Mouse (Mus musculus) cortical plate, adult 2 months (tissue): ENCODE data around the gene Tpo. TPM values are rescaled to one million over a fixed set of nuclear protein-coding genes. Genes with fewer than 3 reads are reported as not detected.

Source experiments
- H3K27ac ChIP-seq: fragments of 200-500 bp; 2 replicates; pipeline ENCODE4 v1.5.1; 2012; ENCODE audit warnings: low read length, control low read depth, inconsistent platforms; ENCODE audit not compliant: insufficient read depth
- H3K4me1 ChIP-seq: fragments of 200-500 bp; 2 replicates; pipeline ENCODE4 v1.6.1; 2011; ENCODE audit warnings: low read length; ENCODE audit not compliant: control insufficient read depth, insufficient read depth
- H3K4me3 ChIP-seq: fragments of 200-500 bp; 2 replicates; pipeline ENCODE4 v1.5.1; 2011; ENCODE audit warnings: mild to moderate bottlenecking, low read length, control low read depth; ENCODE audit not compliant: insufficient read depth
- CTCF ChIP-seq: fragments of 200-500 bp; IDR thresholded peaks from 2 replicates; pipeline ENCODE4 v1.5.1; 2011; ENCODE audit warnings: mild to moderate bottlenecking, control low read depth, low read length; ENCODE audit not compliant: insufficient read depth; ENCODE audit errors: extremely low read depth
- POLR2A ChIP-seq: fragments of 200-500 bp; IDR thresholded peaks from 2 replicates; pipeline ENCODE4 v1.6.1; 2011; ENCODE audit warnings: mild to moderate bottlenecking, low read length, control low read depth; ENCODE audit not compliant: insufficient read depth; ENCODE audit errors: extremely low read depth
- polyA plus RNA-seq: library from polyadenylated mRNA; depleted of rRNA; stranded (reverse); fragments of >200 nt; gene quantifications from 2 replicates; pipeline ENCODE4 v1.2.3, GENCODE M21; 2012

The Tpo gene
- polyA plus RNA-seq, 1 experiment = 0.46 TPM

DNA sequence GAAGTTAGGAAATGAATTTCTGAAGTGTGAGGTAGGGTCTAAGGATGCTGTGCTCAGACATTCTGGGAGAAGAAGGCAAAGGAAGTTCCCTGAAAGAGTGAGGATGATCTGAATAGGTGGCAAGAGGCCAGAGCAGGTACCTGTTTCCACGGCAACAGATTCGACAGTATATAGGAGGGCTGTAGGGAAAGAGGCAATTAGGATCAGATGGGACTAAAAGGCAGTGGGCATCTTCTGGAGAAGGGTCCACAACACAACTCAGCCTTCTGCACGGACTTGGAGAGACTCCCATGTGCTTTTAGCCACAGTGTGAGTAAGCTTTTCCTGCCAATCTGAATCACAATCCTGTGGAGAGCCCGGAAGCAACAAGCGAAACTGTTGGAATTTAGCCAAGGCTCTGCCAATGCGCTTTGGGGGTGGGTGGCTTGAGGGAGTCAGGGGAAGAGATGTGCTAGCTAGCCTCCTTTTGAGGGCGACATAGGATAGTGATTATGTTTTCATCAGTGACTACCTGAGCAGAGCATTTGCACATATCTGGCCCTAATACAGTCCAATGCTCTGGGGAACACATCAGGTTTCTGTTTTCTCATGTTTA lies 21.8 kb upstream of the Tpo start:
- Histone ChIP-seq H3K4me1 (0 out of 2 replicates have a peak, but pooled peaks cover 2% of the 10 kb centered on the region), H3K27ac (no peak overlapping the region)
- no peak for TF ChIP-seq POLR2A
- no peak for TF ChIP-seq CTCF

DNA sequence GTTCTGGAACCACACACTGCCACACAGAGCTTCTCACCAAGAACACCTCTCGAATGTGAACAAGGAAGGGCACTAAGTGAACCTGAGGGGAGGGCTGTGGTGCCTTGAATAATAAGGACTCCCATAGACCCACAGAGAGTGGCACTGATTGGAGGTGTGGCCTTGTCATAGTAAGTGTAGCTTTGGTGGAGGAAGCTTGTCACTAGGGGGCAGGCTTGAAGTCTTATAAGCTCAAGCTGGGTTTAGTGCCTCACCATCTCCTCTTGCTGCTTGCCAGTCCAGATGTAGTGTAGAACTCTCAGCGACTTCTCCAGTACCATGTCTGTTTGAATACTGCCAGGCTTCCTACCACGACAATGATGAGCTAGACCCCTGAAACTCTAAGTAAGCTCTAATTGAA lies 9.7 kb upstream of the Tpo start:
- Histone ChIP-seq H3K27ac (no peak overlapping the region), H3K4me3 (no peak overlapping the region), H3K4me1 (no peaks in the 10 kb centered on the region)
- TF ChIP-seq CTCF = peak; percentile 35
- TF ChIP-seq POLR2A = no peak

More for the DNA sequence above, 21.8 kb upstream of the Tpo start:
- no peak overlapping the region for H3K4me3 ChIP-seq

DNA sequence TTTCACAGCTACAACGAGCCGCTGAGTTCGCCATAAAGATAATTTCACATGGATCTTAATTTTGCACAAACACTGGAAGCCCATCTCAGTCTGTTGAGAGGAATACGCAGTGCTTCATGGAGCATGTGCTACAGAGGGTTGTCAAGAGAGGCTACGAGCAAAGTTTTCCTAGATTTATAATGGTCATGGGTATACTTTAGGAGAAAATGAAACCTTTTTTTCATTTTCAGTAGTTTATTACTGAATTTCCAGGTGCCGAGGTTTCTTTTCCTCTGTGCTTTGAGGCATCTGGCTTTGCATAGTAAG lies 3.1 kb downstream of the Tpo start:
- Histone ChIP-seq H3K27ac (no peak overlapping the region), H3K4me3 (no peak overlapping the region)
- TF ChIP-seq POLR2A (no peak), CTCF (no peak)

DNA sequence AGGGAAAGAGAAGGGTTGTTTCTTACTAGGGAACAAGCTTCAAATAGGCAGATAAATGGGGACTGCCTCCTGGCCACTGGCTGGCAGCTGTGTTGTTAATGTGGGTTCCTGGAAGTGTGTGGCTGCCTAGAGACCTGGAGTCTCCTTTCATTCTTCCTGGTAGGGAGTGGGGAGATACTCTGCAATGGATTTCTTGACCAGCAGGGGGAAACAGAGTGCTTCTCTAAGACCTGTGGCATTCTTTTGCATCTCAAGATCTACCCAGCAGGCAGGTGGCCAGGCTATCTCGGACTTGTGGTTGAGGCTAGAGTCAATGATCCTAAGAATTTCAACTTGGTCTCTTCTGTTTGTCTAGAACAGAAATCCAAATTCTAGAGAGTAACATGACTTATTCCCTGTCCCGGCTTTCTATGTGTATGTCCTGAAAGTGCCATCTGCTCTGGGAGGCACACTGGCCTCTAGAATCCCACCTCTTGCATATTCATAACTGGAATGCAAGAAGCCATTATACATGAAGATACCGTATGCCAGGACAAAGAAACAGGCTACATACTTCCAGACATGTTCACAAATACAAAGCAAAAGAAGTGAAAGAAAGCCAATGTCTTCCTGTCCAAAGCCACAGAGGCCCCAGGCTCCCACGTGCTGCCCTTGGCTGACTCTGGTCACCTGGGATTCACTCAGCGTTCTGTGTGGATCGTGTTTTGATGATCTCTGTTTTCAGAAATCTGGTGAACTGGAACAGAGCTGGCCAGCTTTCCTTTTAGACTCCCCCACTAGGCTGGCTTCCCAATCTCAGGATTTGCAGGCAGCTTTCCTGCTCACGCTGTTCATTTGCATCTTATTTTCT lies 3.6 kb downstream of the Tpo start:
- no peaks in the 10 kb centered on the region for H3K4me1 ChIP-seq
- H3K27ac ChIP-seq = peak overlapping the region; percentile 26; the same call in 1 of the 2 replicates
- H3K4me3 ChIP-seq = no peak overlapping the region
- TF ChIP-seq POLR2A (no peak), CTCF (peak; percentile 78)

More for the DNA sequence above, 3.1 kb downstream of the Tpo start:
- no peaks in the 10 kb centered on the region for H3K4me1 ChIP-seq

DNA sequence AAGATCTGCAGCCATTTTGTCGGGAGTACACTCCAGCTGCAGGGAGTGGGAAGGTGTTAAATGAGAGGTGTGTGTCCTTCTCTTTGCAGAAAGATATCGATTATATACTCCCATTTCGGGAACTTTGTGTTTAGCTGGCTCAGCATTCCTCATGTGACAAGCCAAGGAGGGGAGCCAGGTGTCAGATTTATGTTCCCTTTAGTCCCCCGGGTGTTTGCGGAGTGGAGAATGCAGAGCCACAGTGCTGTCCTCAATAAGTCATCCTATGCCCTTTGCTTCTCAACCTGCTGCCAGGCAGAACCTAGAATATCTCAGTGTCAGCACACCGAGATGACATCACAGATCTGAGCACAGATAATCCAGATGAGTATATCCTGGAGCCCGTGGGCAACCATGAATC lies 10.1 kb downstream of the Tpo start:
- TF ChIP-seq CTCF (no peak), POLR2A (no peak)
- no peaks in the 10 kb centered on the region for H3K4me1 ChIP-seq
- no peak overlapping the region for H3K27ac ChIP-seq
- no peak overlapping the region for H3K4me3 ChIP-seq

DNA sequence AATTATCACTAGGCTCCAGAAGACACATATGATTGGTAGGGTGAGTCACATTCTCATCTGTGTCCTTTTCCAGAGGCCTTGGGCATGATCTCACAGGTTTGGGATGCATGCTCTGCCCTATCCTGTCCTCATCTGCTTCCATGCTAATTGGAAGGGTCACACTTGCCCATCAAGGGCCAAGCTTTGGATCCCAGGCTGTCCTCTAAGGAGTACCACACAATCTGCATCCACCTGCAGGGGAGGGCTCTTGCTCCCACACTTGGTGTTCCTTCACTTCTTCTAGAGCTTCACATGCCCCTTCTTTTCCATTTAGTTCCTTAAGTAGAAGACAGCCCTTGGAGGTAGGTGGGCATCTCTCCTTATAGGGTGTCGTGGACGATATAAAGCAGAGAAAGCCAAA lies 20.2 kb downstream of the Tpo start:
- TF ChIP-seq CTCF (no peak), POLR2A (no peak)
- Histone ChIP-seq H3K4me1 (peaks cover 2% of the 10 kb centered on the region; the same call in 1 of the 2 replicates), H3K4me3 (no peak overlapping the region)

DNA sequence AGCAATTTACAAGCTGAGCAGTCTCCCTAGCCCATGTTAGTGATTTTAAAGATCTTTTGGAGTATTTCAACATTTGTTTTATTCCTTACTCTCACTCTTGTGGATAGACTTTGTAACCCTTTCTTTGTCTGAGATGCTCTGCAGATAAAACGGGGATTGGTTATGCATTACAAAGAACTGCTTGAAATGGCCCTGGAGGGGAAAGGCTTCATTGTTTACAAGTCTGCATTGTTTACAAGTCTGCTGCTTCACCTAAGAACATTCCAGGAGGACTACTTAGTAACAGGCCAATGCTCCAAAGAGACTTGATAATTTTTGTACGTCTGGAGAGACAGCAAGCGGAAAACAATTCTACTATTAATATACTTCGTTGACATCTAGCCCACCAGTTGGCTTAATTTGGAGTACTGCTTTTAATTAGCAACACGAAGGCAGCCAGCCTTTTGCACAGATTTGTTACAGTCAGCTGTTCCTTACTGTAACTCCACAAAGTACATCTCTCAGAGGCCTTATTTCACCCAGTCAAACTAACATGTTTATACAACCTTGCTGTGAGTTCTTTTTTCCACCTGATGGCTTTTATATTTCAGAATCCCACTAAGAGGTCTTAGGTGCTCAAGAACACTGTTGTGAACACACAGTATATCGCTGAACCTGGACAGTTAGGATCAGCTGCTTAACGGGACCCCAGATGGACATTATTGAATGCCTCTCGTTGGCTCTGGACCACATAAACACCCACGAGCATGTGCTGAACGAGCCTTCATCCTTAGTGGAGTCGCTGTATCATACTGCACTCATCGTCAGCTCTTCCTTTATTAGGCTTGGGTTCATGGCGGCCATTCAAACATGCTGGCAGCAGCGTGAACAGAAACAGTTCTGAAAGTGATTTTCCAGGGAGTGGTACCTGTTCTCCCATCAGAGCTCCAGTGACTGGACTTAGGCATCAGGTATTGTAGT lies 22.5 kb downstream of the Tpo start:
- Histone ChIP-seq H3K4me3 (no peak overlapping the region), H3K27ac (no peak overlapping the region), H3K4me1 (peaks cover 2% of the 10 kb centered on the region; the same call in 1 of the 2 replicates)
- TF ChIP-seq CTCF (no peak), POLR2A (no peak)

More for the DNA sequence above, 20.2 kb downstream of the Tpo start:
- H3K27ac ChIP-seq = no peak overlapping the region

DNA sequence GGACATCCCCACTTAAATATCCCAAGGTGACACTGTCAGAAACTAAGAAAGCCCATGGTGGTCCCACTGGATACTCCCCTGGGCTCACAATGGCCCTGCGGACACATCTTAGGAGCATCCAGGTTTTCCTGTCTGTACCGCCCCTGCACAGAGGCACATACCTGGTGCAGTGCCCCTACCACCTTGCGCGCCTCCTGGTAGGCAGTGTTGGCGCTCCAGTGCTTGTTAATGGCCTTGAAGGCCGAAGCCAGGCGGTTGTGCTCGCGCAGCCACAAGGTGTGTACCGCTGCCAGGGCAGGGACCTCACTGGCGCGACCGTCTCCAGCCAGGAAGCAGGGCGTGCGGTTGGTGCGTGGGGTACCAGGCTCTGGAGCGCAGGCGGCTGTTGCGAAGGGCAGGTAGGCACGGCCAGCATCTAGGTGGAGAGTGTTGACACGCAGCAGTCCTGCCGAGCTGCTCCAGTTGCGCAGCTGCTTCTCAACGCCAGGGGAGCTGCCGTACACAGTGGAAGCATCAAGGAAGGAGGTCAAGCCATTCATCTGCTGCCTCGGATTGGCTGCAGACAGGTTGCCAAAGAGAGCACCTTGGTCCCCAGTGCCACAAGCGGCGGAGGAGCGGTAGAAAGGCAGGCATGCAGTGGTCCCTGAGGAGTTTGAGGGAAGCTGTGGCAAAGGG lies 29.4 kb downstream of the Tpo start:
- H3K4me3 ChIP-seq = no peak overlapping the region
- H3K27ac ChIP-seq = no peak overlapping the region
- H3K4me1 ChIP-seq = no peaks in the 10 kb centered on the region
- TF ChIP-seq CTCF = no peak
- TF ChIP-seq POLR2A = no peak

DNA sequence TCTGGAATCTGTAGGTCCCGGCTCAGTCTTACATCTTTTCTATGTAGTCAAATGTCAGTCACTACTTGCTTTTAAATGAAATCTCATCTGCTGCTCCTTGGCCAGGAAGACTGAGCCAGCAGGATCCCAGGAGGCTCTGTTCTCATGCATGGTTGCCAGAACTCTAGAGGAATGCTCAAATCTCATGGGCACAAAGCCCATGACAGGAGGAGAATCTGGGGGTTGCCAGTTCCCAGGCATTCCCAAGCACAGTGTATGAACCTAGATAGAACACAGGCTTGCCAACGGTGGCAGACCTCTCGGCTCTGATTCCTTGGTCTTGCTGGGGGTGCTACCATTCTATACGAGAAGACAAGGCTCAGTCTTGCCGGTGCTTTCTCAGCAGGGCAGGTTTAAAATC lies 40.3 kb downstream of the Tpo start:
- Histone ChIP-seq H3K4me3 (no peak overlapping the region), H3K27ac (no peak overlapping the region), H3K4me1 (no peaks in the 10 kb centered on the region)
- TF ChIP-seq CTCF (no peak), POLR2A (no peak)
